Mouse (Mus musculus) embryonic facial prominence, embryonic 13.5 days (tissue): ENCODE measurements around the gene Tmem199. TPM values are rescaled to one million over a fixed set of nuclear protein-coding genes. Genes with fewer than 3 reads are reported as not detected.

Experiments used
- ATAC-seq: fragments of 200-750 bp; cut with Nextera tagmentation; 2 replicates; pipeline ENCODE4 v1.8.0; 2017; ENCODE audit warnings: low read depth; ENCODE audit not compliant: insufficient number of reproducible peaks, insufficient read depth, low FRiP score, low TSS enrichment
- H3K27ac ChIP-seq: fragments of 300-500 bp; sonication (generic); 2 replicates; pipeline ENCODE4 v1.5.1; 2015; ENCODE audit warnings: moderate library complexity, mild to moderate bottlenecking, inconsistent platforms
- H3K27me3 ChIP-seq: fragments of 300-500 bp; sonication (generic); 2 replicates; pipeline ENCODE4 v1.6.1; 2015; ENCODE audit warnings: mild to moderate bottlenecking, inconsistent platforms
- H3K36me3 ChIP-seq: fragments of 300-500 bp; sonication (generic); 2 replicates; pipeline ENCODE4 v1.6.1; 2015; ENCODE audit warnings: mild to moderate bottlenecking, inconsistent platforms
- H3K4me1 ChIP-seq: fragments of 300-500 bp; sonication (generic); 2 replicates; pipeline ENCODE4 v1.6.1; 2015; ENCODE audit warnings: inconsistent platforms
- H3K4me2 ChIP-seq: fragments of 300-500 bp; sonication (generic); 2 replicates; pipeline ENCODE4 v1.6.1; 2015; ENCODE audit warnings: moderate library complexity, mild to moderate bottlenecking, inconsistent platforms
- H3K4me3 ChIP-seq: fragments of 300-500 bp; sonication (generic); 2 replicates; pipeline ENCODE4 v1.5.1; 2015; ENCODE audit warnings: mild to moderate bottlenecking, inconsistent platforms
- H3K9ac ChIP-seq: fragments of 300-500 bp; sonication (generic); 2 replicates; pipeline ENCODE4 v1.6.1; 2015; ENCODE audit warnings: mild to moderate bottlenecking, inconsistent platforms
- H3K9me3 ChIP-seq: fragments of 300-500 bp; sonication (generic); 2 replicates; pipeline ENCODE4 v1.6.1; 2016; ENCODE audit warnings: inconsistent platforms
- WGBS: fragments of 180-500 bp; shearing (Covaris S2); methylation state at CpG from one replicate; pipeline ENCODE4 v1.1.7; 2015; ENCODE audit warnings: mixed read lengths; 5-methylcytosine and 5-hydroxymethylcytosine counted together
- polyA plus RNA-seq: library from polyadenylated mRNA; unstranded; fragments of >200 nt; fragmentation: Nextera tagmentation; extraction: Ambion mirVana; gene quantifications from 2 replicates; pipeline ENCODE4 v1.2.1, GENCODE M21; 2015

The Tmem199 gene
- polyA plus RNA-seq, 1 experiment from 2014 or later: 46.6 TPM

- Histone ChIP-seq H3K4me3 (no peak overlapping the region), H3K9ac (0 out of 2 replicates have a peak overlapping the region, but pooled peaks have one; percentile 21), H3K4me2 (no peak overlapping the region), H3K9me3 (no peaks in the 10 kb centered on the region), H3K27me3 (peaks cover 50% of the 10 kb centered on the region), H3K4me1 (peaks cover 16% of the 10 kb centered on the region), H3K27ac (no peak overlapping the region), H3K36me3 (no peaks in the 10 kb centered on the region)
- whole genome bisulfite sequencing: 84% methylated on average over 9 of the region's 9 CpGs
- no peak for ATAC-seq
These were observed 11.3 kb downstream of the Tmem199 start for GRCm38 (mm10) chr11:78500623-78501202.

GRCm38 (mm10) chr11:78499543-78499942 lies 12.4 kb downstream of the Tmem199 start:
- H3K9ac ChIP-seq: no peak overlapping the region
- H3K4me3 ChIP-seq: no peak overlapping the region
- peaks cover 16% of the 10 kb centered on the region for H3K4me1 ChIP-seq
- H3K27me3 ChIP-seq: peaks cover 61% of the 10 kb centered on the region
- no peaks in the 10 kb centered on the region for H3K9me3 ChIP-seq
- H3K36me3 ChIP-seq: no peaks in the 10 kb centered on the region
- no peak for ATAC-seq
- no peak overlapping the region for H3K27ac ChIP-seq
- 50% methylated on average over 16 of the region's 16 CpGs for WGBS
- H3K4me2 ChIP-seq: no peak overlapping the region

- 47% methylated on average over 7 of the region's 7 CpGs for WGBS
- ATAC-seq: no peak
These were observed 13.0 kb downstream of the Tmem199 start, which contains the start of gene Vtn for GRCm38 (mm10) chr11:78499004-78499403. Gene Vtn, plus strand, starts transcription at chr11:78499091.

GRCm38 (mm10) chr11:78497544-78498522 lies 14.1 kb downstream of the Tmem199 start, which contains the start of gene Sarm1:
Gene Sarm1, minus strand, starts transcription at chr11:78497754.
- Histone ChIP-seq H3K4me1 (peaks cover 16% of the 10 kb centered on the region), H3K4me2 (peak within 1 kb of the TSS; percentile 98), H3K4me3 (peak within 1 kb of the TSS; percentile 61), H3K9me3 (no peaks in the 10 kb centered on the region), H3K36me3 (no peaks in the 10 kb centered on the region), H3K27ac (peak within 1 kb of the TSS; percentile 57; the same call in 1 of the 2 replicates), H3K9ac (peak within 1 kb of the TSS; percentile 65), H3K27me3 (peaks cover 67% of the 10 kb centered on the region)
- WGBS: 3% methylated on average over 36 of the region's 36 CpGs
- ATAC-seq: peak; percentile 87

More at GRCm38 (mm10) chr11:78499004-78499403, 13.0 kb downstream of the Tmem199 start, which contains the start of gene Vtn:
- Histone ChIP-seq H3K27ac (peak within 1 kb of the TSS; percentile 57; the same call in 1 of the 2 replicates), H3K4me2 (peak within 1 kb of the TSS; percentile 98), H3K9me3 (no peaks in the 10 kb centered on the region), H3K4me1 (peaks cover 16% of the 10 kb centered on the region), H3K4me3 (peak within 1 kb of the TSS; percentile 61), H3K27me3 (peaks cover 66% of the 10 kb centered on the region), H3K36me3 (no peaks in the 10 kb centered on the region), H3K9ac (peak within 1 kb of the TSS; percentile 51)

- peaks cover 73% of the 10 kb centered on the region for H3K27me3 ChIP-seq
- under 1% methylated on average over 44 of the region's 44 CpGs for WGBS
These were observed 14.9 kb downstream of the Tmem199 start for GRCm38 (mm10) chr11:78497071-78497541.

GRCm38 (mm10) chr11:78495904-78496303 lies 16.1 kb downstream of the Tmem199 start:
- H3K27me3 ChIP-seq: peaks cover 75% of the 10 kb centered on the region
- no peak overlapping the region for H3K4me3 ChIP-seq
- H3K36me3 ChIP-seq: no peaks in the 10 kb centered on the region
- WGBS: 3% methylated on average over 6 of the region's 6 CpGs
- H3K9me3 ChIP-seq: no peaks in the 10 kb centered on the region
- H3K4me2 ChIP-seq: no peak overlapping the region
- ATAC-seq: no peak
- H3K9ac ChIP-seq: no peak overlapping the region
- H3K4me1 ChIP-seq: peaks cover 18% of the 10 kb centered on the region
- no peak overlapping the region for H3K27ac ChIP-seq

More at GRCm38 (mm10) chr11:78497071-78497541, 14.9 kb downstream of the Tmem199 start:
- Histone ChIP-seq H3K4me3 (peak overlapping the region; percentile 61), H3K4me2 (peak overlapping the region; percentile 98), H3K9ac (peak overlapping the region; percentile 65), H3K9me3 (no peaks in the 10 kb centered on the region), H3K4me1 (peaks cover 16% of the 10 kb centered on the region), H3K36me3 (no peaks in the 10 kb centered on the region), H3K27ac (no peak overlapping the region)
- no peak; the same call in 1 of the 2 replicates for ATAC-seq

GRCm38 (mm10) chr11:78490781-78491241 lies 21.2 kb downstream of the Tmem199 start:
- peak overlapping the region; percentile 49; the same call in 1 of the 2 replicates for H3K9ac ChIP-seq
- WGBS: 12% methylated on average over 48 of the region's 48 CpGs
- no peaks in the 10 kb centered on the region for H3K36me3 ChIP-seq
- H3K4me2 ChIP-seq: peak overlapping the region; percentile 57
- H3K4me3 ChIP-seq: peak overlapping the region; percentile 35
- no peak for ATAC-seq
- H3K27ac ChIP-seq: no peak overlapping the region
- peaks cover 83% of the 10 kb centered on the region for H3K27me3 ChIP-seq
- H3K9me3 ChIP-seq: no peaks in the 10 kb centered on the region
- peaks cover 8% of the 10 kb centered on the region for H3K4me1 ChIP-seq

- no peaks in the 10 kb centered on the region for H3K36me3 ChIP-seq
- H3K4me3 ChIP-seq: no peak overlapping the region
- ATAC-seq: no peak
- no peak overlapping the region for H3K4me2 ChIP-seq
- 3% methylated on average over 8 of the region's 8 CpGs for WGBS
- H3K9me3 ChIP-seq: no peaks in the 10 kb centered on the region
- peaks cover 75% of the 10 kb centered on the region for H3K27me3 ChIP-seq
- no peak overlapping the region for H3K9ac ChIP-seq
- H3K27ac ChIP-seq: no peak overlapping the region
- H3K4me1 ChIP-seq: peaks cover 8% of the 10 kb centered on the region
These were observed 23.8 kb downstream of the Tmem199 start for GRCm38 (mm10) chr11:78488168-78488567.

- no peak for ATAC-seq
- H3K9me3 ChIP-seq: no peaks in the 10 kb centered on the region
- WGBS: 66% methylated on average over 7 of the region's 7 CpGs
- no peak overlapping the region for H3K27ac ChIP-seq
- no peak overlapping the region for H3K4me2 ChIP-seq
- peaks cover 49% of the 10 kb centered on the region for H3K27me3 ChIP-seq
- H3K36me3 ChIP-seq: no peaks in the 10 kb centered on the region
- no peak overlapping the region for H3K4me3 ChIP-seq
- H3K9ac ChIP-seq: no peak overlapping the region
- no peaks in the 10 kb centered on the region for H3K4me1 ChIP-seq
These were observed 28.3 kb downstream of the Tmem199 start for GRCm38 (mm10) chr11:78483639-78484038.

GRCm38 (mm10) chr11:78475289-78475688 lies 36.7 kb downstream of the Tmem199 start:
- Histone ChIP-seq H3K4me1 (no peaks in the 10 kb centered on the region), H3K9me3 (no peaks in the 10 kb centered on the region), H3K4me2 (no peak overlapping the region), H3K4me3 (no peak overlapping the region), H3K9ac (no peak overlapping the region), H3K36me3 (peaks cover 10% of the 10 kb centered on the region), H3K27me3 (no peaks in the 10 kb centered on the region), H3K27ac (no peak overlapping the region)
- ATAC-seq: no peak
- WGBS: 83% methylated on average over 3 of the region's 3 CpGs

- Histone ChIP-seq H3K27ac (no peak overlapping the region), H3K27me3 (no peaks in the 10 kb centered on the region), H3K9me3 (no peaks in the 10 kb centered on the region), H3K4me3 (no peak overlapping the region), H3K9ac (no peak overlapping the region), H3K4me2 (no peak overlapping the region), H3K36me3 (peaks cover 10% of the 10 kb centered on the region), H3K4me1 (peaks cover 6% of the 10 kb centered on the region)
- no peak for ATAC-seq
- 87% methylated on average over 10 of the region's 10 CpGs for WGBS
These were observed 40.5 kb downstream of the Tmem199 start for GRCm38 (mm10) chr11:78471326-78472103.
